Mouse (Mus musculus) ES-E14 (cell line): ENCODE results near the gene Gm42669.

Experiments used
- ZC3H11A ChIP-seq: IDR thresholded peaks from 2 replicates; pipeline ENCODE4 v1.6.1; 2012; ENCODE audit warnings: low read depth, mild to moderate bottlenecking, inconsistent platforms, low read length, borderline replicate concordance
- ZNF384 ChIP-seq: IDR thresholded peaks from 2 replicates; pipeline ENCODE4 v1.6.1; 2012; ENCODE audit warnings: low read depth, low read length, inconsistent platforms

DNA sequence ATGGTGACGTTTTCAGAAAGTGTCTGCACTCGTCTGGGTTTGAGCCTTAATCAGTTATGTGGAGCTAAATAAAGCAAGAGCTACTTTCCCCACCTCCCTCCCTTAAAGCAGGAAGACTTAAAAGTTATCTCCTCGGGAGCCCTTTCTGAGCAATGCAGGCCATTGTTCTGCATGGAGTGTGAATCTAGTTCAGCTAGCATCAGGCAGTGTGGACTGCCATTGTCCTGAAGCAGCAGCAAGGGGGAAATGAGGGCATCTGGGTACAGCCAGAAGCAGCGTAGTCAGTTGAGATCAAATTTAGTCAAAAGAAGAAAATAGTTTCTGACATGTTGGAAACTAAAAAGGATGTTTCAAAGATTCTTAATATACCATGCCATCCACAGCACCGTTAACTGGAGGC lies 40.9 kb upstream of the Gm42669 start:
- no peak for TF ChIP-seq ZNF384
- no peak for TF ChIP-seq ZC3H11A
